Mouse (Mus musculus) liver, postnatal 0 days (tissue): ENCODE results near the gene Cntn1.

Experiments
- CTCF ChIP-seq: sonication (generic); IDR thresholded peaks from 2 replicates; pipeline ENCODE4 v1.5.1; 2016; ENCODE audit warnings: antibody characterized with exemption, low read depth
- EP300 ChIP-seq: IDR thresholded peaks from 2 replicates; pipeline ENCODE4 v1.6.1; 2016; ENCODE audit warnings: antibody characterized with exemption, low read depth, mild to moderate bottlenecking

DNA sequence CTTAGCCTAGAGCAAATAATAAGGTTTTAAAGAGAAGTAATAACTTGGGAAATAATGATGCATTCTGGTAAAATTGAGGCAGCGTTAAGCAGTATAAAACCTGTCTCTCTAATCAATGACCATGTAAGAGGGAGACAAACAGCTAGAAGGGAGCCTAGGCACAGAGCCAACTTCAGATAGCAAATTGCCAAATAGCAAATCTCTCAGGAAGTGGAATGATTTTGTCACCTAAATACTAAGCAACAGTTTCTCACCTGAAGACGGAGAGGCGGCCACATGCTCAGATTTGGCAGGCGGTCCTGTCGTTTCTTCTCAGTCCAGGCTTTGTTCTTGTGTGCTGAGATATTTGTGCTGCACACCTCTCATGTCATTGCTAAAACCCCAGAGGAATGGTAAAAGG lies 8.4 kb upstream of the Cntn1 start:
- TF ChIP-seq CTCF = no peak
- TF ChIP-seq EP300 = no peak
